Mouse (Mus musculus) forebrain, embryonic 11.5 days (tissue): ENCODE measurements at regions not wholly inside any gene's neighbourhood (a gene's known extent, or its start where the extent isn't known, plus 50 kb on each side); places are given as distances from the start of the nearest gene placed in this dataset.

Experiments
- ATAC-seq: fragments of 200-750 bp; cut with Nextera tagmentation; replicated peaks from 2 replicates; pipeline ENCODE4 v1.8.0; 2017; ENCODE audit warnings: moderate TSS enrichment; ENCODE audit not compliant: low FRiP score
- DNase-seq: peaks from one replicate; pipeline ENCODE4 v3.0.0-alpha.2; 2017; ENCODE audit warnings: low spot score
- H3K27ac ChIP-seq: fragments of 300-500 bp; sonication (generic); 2 replicates; pipeline ENCODE4 v1.5.1; 2014; ENCODE audit warnings: low read depth, low read length
- H3K27me3 ChIP-seq: fragments of 300-500 bp; sonication (generic); 2 replicates; pipeline ENCODE4 v1.6.1; 2014; ENCODE audit warnings: mild to moderate bottlenecking, low read length, mixed read lengths; ENCODE audit not compliant: control insufficient read depth, insufficient read depth
- H3K36me3 ChIP-seq: fragments of 300-500 bp; sonication (generic); 2 replicates; pipeline ENCODE4 v1.6.1; 2014; ENCODE audit warnings: mild to moderate bottlenecking, low read length, moderate library complexity, mixed read lengths; ENCODE audit not compliant: control insufficient read depth, insufficient read depth
- H3K4me1 ChIP-seq: fragments of 300-500 bp; sonication (generic); replicated peaks from 2 replicates; pipeline ENCODE4 v1.6.1; 2014; ENCODE audit warnings: low read length, mixed read lengths; ENCODE audit not compliant: control insufficient read depth, insufficient read depth
- H3K4me2 ChIP-seq: fragments of 300-500 bp; sonication (generic); 2 replicates; pipeline ENCODE4 v1.6.1; 2014; ENCODE audit warnings: low read depth, mild to moderate bottlenecking, low read length, moderate library complexity, mixed read lengths; ENCODE audit not compliant: severe bottlenecking
- H3K4me3 ChIP-seq: fragments of 300-500 bp; sonication (generic); 2 replicates; pipeline ENCODE4 v1.5.1; 2014; ENCODE audit warnings: low read depth, low read length
- H3K9ac ChIP-seq: fragments of 300-500 bp; sonication (generic); 2 replicates; pipeline ENCODE4 v1.6.1; 2014; ENCODE audit warnings: low read length
- H3K9me3 ChIP-seq: fragments of 300-500 bp; sonication (generic); 2 replicates; pipeline ENCODE4 v1.6.1; 2016; ENCODE audit warnings: low read length, mixed read lengths; ENCODE audit not compliant: control insufficient read depth
- WGBS: fragments of 180-500 bp; shearing (Covaris S2); extraction: QIAGEN DNeasy Blood & Tissue Kit; methylation state at CpG from one replicate; pipeline ENCODE4 v1.1.7; 2014; 5-methylcytosine and 5-hydroxymethylcytosine counted together

GRCm38 (mm10) chr6:51288306-51289066 lies 144.0 kb upstream of the Nfe2l3 start:
- Histone ChIP-seq H3K36me3 (no peaks in the 10 kb centered on the region), H3K27ac (no peak overlapping the region), H3K4me1 (no peaks in the 10 kb centered on the region), H3K4me2 (no peak overlapping the region), H3K27me3 (no peaks in the 10 kb centered on the region), H3K9ac (no peak overlapping the region), H3K4me3 (no peak overlapping the region), H3K9me3 (no peaks in the 10 kb centered on the region)
- DNase-seq (no peak), ATAC-seq (no peak)
- WGBS: 84% methylated on average over 7 of the region's 7 CpGs

GRCm38 (mm10) chr6:51289067-51289725 lies 143.3 kb upstream of the Nfe2l3 start:
- 70% methylated on average over 6 of the region's 6 CpGs for WGBS
- no peak overlapping the region for H3K4me3 ChIP-seq
- DNase-seq (no peak), ATAC-seq (no peak)
- H3K36me3 ChIP-seq: no peaks in the 10 kb centered on the region
- H3K9ac ChIP-seq: no peak overlapping the region
- H3K27ac ChIP-seq: no peak overlapping the region
- H3K9me3 ChIP-seq: no peaks in the 10 kb centered on the region
- no peaks in the 10 kb centered on the region for H3K4me1 ChIP-seq
- H3K27me3 ChIP-seq: no peaks in the 10 kb centered on the region
- no peak overlapping the region for H3K4me2 ChIP-seq

DNA sequence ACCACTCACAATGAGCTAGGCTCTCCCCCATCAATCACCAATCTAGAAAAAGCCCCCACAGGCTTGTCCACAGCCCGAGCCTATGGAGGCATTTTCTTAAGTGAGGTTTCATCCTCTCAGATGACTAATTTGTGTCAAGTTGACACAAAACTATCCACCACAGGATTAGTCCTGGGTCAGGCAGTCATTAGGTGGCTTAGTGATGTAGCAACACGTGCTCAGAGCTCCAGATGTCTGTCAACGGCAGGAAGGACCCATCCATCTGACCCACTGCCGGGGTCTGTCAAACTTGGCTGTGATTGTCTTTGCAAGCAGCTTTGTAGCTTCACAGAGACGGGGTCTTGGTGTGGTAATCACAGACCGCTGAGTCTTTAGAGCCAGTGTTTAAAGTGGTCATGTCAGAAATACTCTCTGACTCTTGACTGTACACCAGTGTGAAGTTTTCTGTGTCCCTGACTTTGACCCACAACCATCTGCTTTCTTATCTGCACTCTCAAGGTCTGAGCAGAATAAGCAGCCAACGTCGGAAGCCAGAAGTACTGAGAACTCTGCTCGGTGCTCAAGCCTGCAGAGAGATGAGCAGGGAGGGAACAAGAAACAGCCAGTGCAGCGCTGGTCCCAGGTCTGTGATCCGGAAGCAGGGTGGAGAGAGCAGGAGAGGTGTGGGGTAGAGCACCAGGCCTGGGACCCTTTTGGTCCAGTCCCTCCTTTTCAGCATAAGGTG lies 131.6 kb upstream of the Nfe2l3 start:
- Histone ChIP-seq H3K4me2 (no peak overlapping the region), H3K36me3 (no peaks in the 10 kb centered on the region), H3K4me1 (no peaks in the 10 kb centered on the region), H3K27me3 (no peaks in the 10 kb centered on the region), H3K9me3 (peaks cover 4% of the 10 kb centered on the region; the same call in 1 of the 2 replicates), H3K9ac (no peak overlapping the region), H3K27ac (no peak overlapping the region), H3K4me3 (no peak overlapping the region)
- WGBS: 81% methylated on average over 11 of the region's 11 CpGs
- ATAC-seq (no peak), DNase-seq (no peak)

- Histone ChIP-seq H3K4me1 (no peaks in the 10 kb centered on the region), H3K27ac (no peak overlapping the region), H3K4me2 (no peak overlapping the region), H3K27me3 (no peaks in the 10 kb centered on the region), H3K36me3 (no peaks in the 10 kb centered on the region), H3K9ac (no peak overlapping the region), H3K4me3 (no peak overlapping the region), H3K9me3 (peaks cover 4% of the 10 kb centered on the region; the same call in 1 of the 2 replicates)
- ATAC-seq (no peak), DNase-seq (no peak)
- 94% methylated on average over 4 of the region's 4 CpGs for WGBS
These were observed 130.6 kb upstream of the Nfe2l3 start for GRCm38 (mm10) chr6:51301831-51302230.

- peaks cover 4% of the 10 kb centered on the region; the same call in 1 of the 2 replicates for H3K9me3 ChIP-seq
- no peaks in the 10 kb centered on the region for H3K27me3 ChIP-seq
- H3K36me3 ChIP-seq: no peaks in the 10 kb centered on the region
- no peak overlapping the region for H3K9ac ChIP-seq
- ATAC-seq: no peak
- H3K4me1 ChIP-seq: no peaks in the 10 kb centered on the region
- no peak overlapping the region for H3K4me3 ChIP-seq
- no peak overlapping the region for H3K4me2 ChIP-seq
- H3K27ac ChIP-seq: no peak overlapping the region
- no peak for DNase-seq
- 92% methylated on average over 7 of the region's 7 CpGs for WGBS
These were observed 130.2 kb upstream of the Nfe2l3 start for GRCm38 (mm10) chr6:51302240-51302639.

DNA sequence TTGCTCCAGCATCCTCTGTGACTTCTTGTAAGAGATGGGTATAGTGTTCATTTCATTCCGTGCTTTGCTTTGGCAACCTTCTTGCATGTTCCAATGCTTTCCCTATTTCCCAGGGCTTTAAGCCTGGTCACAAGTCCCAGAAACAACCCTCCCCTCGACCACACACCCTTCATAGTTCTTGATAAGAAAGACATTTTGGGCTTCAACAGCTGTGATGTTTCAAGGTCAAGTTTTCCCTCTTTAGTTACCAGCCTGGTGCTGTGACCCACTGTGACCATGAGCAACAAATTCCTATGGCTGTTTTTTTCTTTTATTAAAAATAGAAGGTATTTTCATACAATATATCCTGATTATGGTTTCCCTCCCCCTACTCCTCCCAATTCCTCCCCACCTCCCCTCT lies 114.1 kb upstream of the Nfe2l3 start:
- H3K27ac ChIP-seq: no peak overlapping the region
- ATAC-seq (no peak), DNase-seq (no peak)
- H3K36me3 ChIP-seq: no peaks in the 10 kb centered on the region
- no peak overlapping the region for H3K9ac ChIP-seq
- H3K27me3 ChIP-seq: no peaks in the 10 kb centered on the region
- H3K4me2 ChIP-seq: no peak overlapping the region
- no peak overlapping the region for H3K4me3 ChIP-seq
- 74% methylated on average over 2 of the region's 2 CpGs for WGBS
- H3K9me3 ChIP-seq: no peaks in the 10 kb centered on the region
- H3K4me1 ChIP-seq: no peaks in the 10 kb centered on the region

- H3K4me3 ChIP-seq: no peak overlapping the region
- no peak overlapping the region for H3K9ac ChIP-seq
- no peaks in the 10 kb centered on the region for H3K9me3 ChIP-seq
- H3K4me2 ChIP-seq: no peak overlapping the region
- WGBS: 74% methylated on average over 1 of the region's 1 CpGs
- ATAC-seq (no peak), DNase-seq (no peak)
- no peaks in the 10 kb centered on the region for H3K36me3 ChIP-seq
- no peaks in the 10 kb centered on the region for H3K4me1 ChIP-seq
- H3K27me3 ChIP-seq: no peaks in the 10 kb centered on the region
- H3K27ac ChIP-seq: no peak overlapping the region
These were observed 112.5 kb upstream of the Nfe2l3 start for GRCm38 (mm10) chr6:51320019-51320418.

DNA sequence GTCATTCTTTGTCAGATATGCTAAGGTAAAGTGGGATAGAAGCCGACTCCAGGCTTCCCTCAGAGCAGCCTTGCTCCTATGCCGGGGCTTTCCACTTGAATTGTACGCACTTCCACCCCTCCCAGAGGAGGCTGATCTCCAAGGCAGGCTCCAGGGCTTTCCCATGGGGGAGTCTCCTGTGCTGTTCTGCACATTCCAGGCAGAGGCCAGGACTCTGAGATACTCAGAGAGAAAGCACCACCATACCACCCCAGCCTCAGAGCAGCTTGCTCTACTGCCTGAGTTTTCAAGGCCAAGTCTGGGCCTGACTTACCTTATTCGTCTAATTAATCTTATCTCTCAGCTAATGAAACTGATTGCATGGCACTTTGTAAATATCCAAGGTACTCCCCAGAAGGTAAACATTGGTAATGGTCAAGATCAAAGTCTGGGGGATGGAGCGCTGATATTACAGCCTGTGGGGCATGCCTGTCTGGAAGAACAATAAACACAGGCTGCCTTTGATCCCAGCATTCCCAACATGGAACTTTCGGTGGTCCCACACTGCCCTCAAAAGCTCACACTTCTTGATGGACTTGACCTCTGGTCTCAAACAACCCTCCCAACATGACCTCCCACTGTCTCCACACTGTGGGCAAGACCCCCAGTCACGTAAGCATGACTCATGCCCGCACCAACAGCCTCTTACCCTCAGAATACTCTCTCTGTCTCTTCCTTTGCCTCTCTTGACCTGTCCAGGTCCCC lies 111.6 kb upstream of the Nfe2l3 start:
- Histone ChIP-seq H3K9me3 (no peaks in the 10 kb centered on the region), H3K4me2 (no peak overlapping the region), H3K27ac (no peak overlapping the region), H3K9ac (no peak overlapping the region), H3K4me1 (no peaks in the 10 kb centered on the region), H3K4me3 (no peak overlapping the region), H3K27me3 (no peaks in the 10 kb centered on the region), H3K36me3 (no peaks in the 10 kb centered on the region)
- ATAC-seq: no peak
- WGBS: 65% methylated on average over 8 of the region's 8 CpGs
- DNase-seq: no peak
